ENCODE assay signal across 32 mouse cellular contexts in the genomic region with DNA sequence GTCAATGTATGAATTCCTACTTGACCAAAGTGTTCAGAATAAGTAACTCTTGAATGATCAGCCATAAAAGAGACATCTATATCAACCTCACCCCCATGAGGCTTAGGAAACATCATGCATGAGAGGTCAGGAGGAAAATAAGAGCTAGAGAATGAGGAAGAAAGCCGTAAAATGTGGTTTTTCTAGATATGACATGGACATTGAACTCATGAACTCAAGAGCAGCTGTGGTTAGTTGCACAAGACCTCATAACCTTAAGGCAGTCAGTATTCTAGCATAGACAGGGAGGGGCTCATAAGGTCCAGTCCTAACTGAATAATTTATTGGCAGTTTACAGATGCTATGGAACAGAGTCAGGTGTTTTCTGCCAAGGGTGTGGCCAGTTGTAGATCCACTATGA. TPM values are rescaled to one million over a fixed set of nuclear protein-coding genes. Genes with fewer than 3 reads are reported as not detected.
A peak's percentile ranks its signal among the peaks of the same experiment; 100 is the strongest.
DNase-seq lines count a peak whose midpoint lies in the region; ATAC-seq lines count a peak whose summit lies in the region.
"Had no signal": no experiment of that assay in that cellular context is flagged by ENCODE, and none has a peak within 500 bp of the region (broad histone marks: within the 10 kb centered on the region; RNA-seq: fewer than 3 reads in every experiment).

No protein-coding gene starts in this region.

- H3K36me3 ChIP-seq in intestine, embryonic 15.5 days = no peaks in the 10 kb centered on the region
- H3K36me3 ChIP-seq in midbrain, embryonic 13.5 days = no peaks in the 10 kb centered on the region
- H3K36me3 ChIP-seq: heart, embryonic 10.5 days; limb, embryonic 15.5 days; midbrain, embryonic 10.5 days had no signal

- ATAC-seq in intestine, embryonic 15.5 days = peak; percentile 93
- ATAC-seq in monocyte, adult 5-6 weeks (replicated peaks; ENCODE audit: insufficient number of reproducible peaks, low FRiP score, low TSS enrichment, poor library complexity, severe bottlenecking) = peak; percentile 88
- no peak for ATAC-seq in midbrain, embryonic 13.5 days
- ATAC-seq: CD4-positive, CD25-positive, alpha-beta regulatory T cell, adult 4 months; forebrain, embryonic 13.5 days; hindbrain, embryonic 16.5 days; Patski had no signal

- no peaks in the 10 kb centered on the region for H3K9me3 ChIP-seq in intestine, embryonic 15.5 days
- H3K9me3 ChIP-seq in midbrain, embryonic 13.5 days = no peaks in the 10 kb centered on the region
- H3K9me3 ChIP-seq: forebrain, embryonic 13.5 days; heart, embryonic 10.5 days; limb, embryonic 15.5 days; midbrain, embryonic 10.5 days had no signal

- DNase-seq in 416B (ENCODE audit: low read depth) = peak; percentile 74
- peak; percentile 46 for DNase-seq in A20 (ENCODE audit: low read depth, low spot score)
- DNase-seq in spleen, adult 18-20 months = no peak
- DNase-seq in layer of hippocampus, postnatal 25 days (ENCODE audit: extremely low spot score in 1 of 2, low spot score in 1 of 2) = no peak
- DNase-seq: adrenal gland, adult 8-10 months; cerebellum, adult 2 months; cerebellum, postnatal 25 days; embryo, embryonic 11 days; gastrocnemius, adult 2 months; kidney, adult 18-20 months; kidney, postnatal 4 days; layer of hippocampus, adult 9-11 months; left cerebral cortex, postnatal 4 days; lung, adult 18-20 months; lung, postnatal 4 days; right cerebral cortex, postnatal 14 days; thymus, adult 18-20 months; thymus, postnatal 36 days had no signal

- H3K4me3 ChIP-seq in intestine, embryonic 15.5 days (replicated peaks) = no peak overlapping the region
- no peak overlapping the region for H3K4me3 ChIP-seq in midbrain, embryonic 13.5 days (replicated peaks)
- H3K4me3 ChIP-seq: forebrain, embryonic 13.5 days; gastrocnemius, adult 2 months; heart, embryonic 10.5 days; left cerebral cortex, adult 2 months; limb, embryonic 15.5 days; midbrain, embryonic 10.5 days had no signal

- H3K4me1 ChIP-seq in intestine, embryonic 15.5 days (replicated peaks) = no peaks in the 10 kb centered on the region
- no peaks in the 10 kb centered on the region for H3K4me1 ChIP-seq in midbrain, embryonic 13.5 days (replicated peaks)
- H3K4me1 ChIP-seq: forebrain, embryonic 13.5 days; heart, embryonic 10.5 days; limb, embryonic 15.5 days; midbrain, embryonic 10.5 days had no signal

- H3K27ac ChIP-seq in intestine, embryonic 15.5 days = no peak overlapping the region
- H3K27ac ChIP-seq in midbrain, embryonic 13.5 days = no peak overlapping the region
- H3K27ac ChIP-seq: forebrain, embryonic 13.5 days; gastrocnemius, adult 2 months; heart, embryonic 10.5 days; left cerebral cortex, adult 2 months; limb, embryonic 15.5 days; midbrain, embryonic 10.5 days had no signal

- no peak overlapping the region for H3K9ac ChIP-seq in intestine, embryonic 15.5 days
- no peak overlapping the region for H3K9ac ChIP-seq in midbrain, embryonic 13.5 days (replicated peaks)
- H3K9ac ChIP-seq: forebrain, embryonic 13.5 days; limb, embryonic 15.5 days had no signal

- H3K4me2 ChIP-seq in intestine, embryonic 15.5 days (replicated peaks) = no peak overlapping the region
- H3K4me2 ChIP-seq in midbrain, embryonic 13.5 days (replicated peaks) = no peak overlapping the region
- H3K4me2 ChIP-seq: forebrain, embryonic 13.5 days; limb, embryonic 15.5 days had no signal

- H3K27me3 ChIP-seq in intestine, embryonic 15.5 days (replicated peaks) = no peaks in the 10 kb centered on the region
- H3K27me3 ChIP-seq in midbrain, embryonic 13.5 days = no peaks in the 10 kb centered on the region
- H3K27me3 ChIP-seq: forebrain, embryonic 13.5 days; limb, embryonic 15.5 days; Patski had no signal

- WGBS in intestine, embryonic 15.5 days = 61% methylated on average over 1 of the region's 1 CpGs
- 89% methylated on average over 1 of the region's 1 CpGs for WGBS in midbrain, embryonic 13.5 days

RNA-seq across cellular contexts. Expression of gene Naip1, which starts 3.2 kb away (rescaled TPM):
- 4.9 and 5.6 TPM in 2 replicates for polyA plus RNA-seq in intestine, embryonic 15.5 days (2015; fragmentation: Nextera tagmentation; extraction: Ambion mirVana)
- total RNA-seq in monocyte, adult 5-6 weeks (2017) = 1.1 to 2.7 TPM (median 2.3 TPM) in 3 replicates
- total RNA-seq in layer of hippocampus, postnatal 25 days (2021) = under 1 TPM; 0.15 to 0.16 TPM
- not detected in 2 replicates for polyA plus RNA-seq in midbrain, embryonic 13.5 days (2015; fragmentation: Nextera tagmentation; extraction: Ambion mirVana)
- total RNA-seq: gastrocnemius, adult 2 months; hematopoietic stem cell, adult 5-6 weeks; midbrain, postnatal 0 days had no signal
- polyA plus RNA-seq: forebrain, embryonic 13.5 days; heart, embryonic 10.5 days; kidney, embryonic 16.5 days; limb, embryonic 15.5 days; midbrain, embryonic 10.5 days had no signal

RNA-seq across cellular contexts. Expression of gene Gtf2h2, which starts 42.9 kb away (rescaled TPM):
- polyA plus RNA-seq in intestine, embryonic 15.5 days (2015; fragmentation: Nextera tagmentation; extraction: Ambion mirVana) = 78.8 and 79.0 TPM in 2 replicates
- total RNA-seq in monocyte, adult 5-6 weeks (2017) = 77.8 to 87.0 TPM (median 86.4 TPM) in 3 replicates
- 10 to 100 TPM; 47.9 to 53.2 TPM for total RNA-seq in layer of hippocampus, postnatal 25 days (2021)
- polyA plus RNA-seq in midbrain, embryonic 13.5 days (2015; fragmentation: Nextera tagmentation; extraction: Ambion mirVana) = 75.9 and 79.6 TPM in 2 replicates

Comparison
In these comparisons a context has a peak if more than half of its experiments do, and no peak if none do; other contexts are left out.
1. DNase-seq: peak in 416B (single experiment) and A20 (single experiment); none in spleen, adult 18-20 months (0 of 2) and layer of hippocampus, postnatal 25 days (0 of 2).